ENCODE assay signal across 9 mouse cellular contexts in the genomic region with DNA sequence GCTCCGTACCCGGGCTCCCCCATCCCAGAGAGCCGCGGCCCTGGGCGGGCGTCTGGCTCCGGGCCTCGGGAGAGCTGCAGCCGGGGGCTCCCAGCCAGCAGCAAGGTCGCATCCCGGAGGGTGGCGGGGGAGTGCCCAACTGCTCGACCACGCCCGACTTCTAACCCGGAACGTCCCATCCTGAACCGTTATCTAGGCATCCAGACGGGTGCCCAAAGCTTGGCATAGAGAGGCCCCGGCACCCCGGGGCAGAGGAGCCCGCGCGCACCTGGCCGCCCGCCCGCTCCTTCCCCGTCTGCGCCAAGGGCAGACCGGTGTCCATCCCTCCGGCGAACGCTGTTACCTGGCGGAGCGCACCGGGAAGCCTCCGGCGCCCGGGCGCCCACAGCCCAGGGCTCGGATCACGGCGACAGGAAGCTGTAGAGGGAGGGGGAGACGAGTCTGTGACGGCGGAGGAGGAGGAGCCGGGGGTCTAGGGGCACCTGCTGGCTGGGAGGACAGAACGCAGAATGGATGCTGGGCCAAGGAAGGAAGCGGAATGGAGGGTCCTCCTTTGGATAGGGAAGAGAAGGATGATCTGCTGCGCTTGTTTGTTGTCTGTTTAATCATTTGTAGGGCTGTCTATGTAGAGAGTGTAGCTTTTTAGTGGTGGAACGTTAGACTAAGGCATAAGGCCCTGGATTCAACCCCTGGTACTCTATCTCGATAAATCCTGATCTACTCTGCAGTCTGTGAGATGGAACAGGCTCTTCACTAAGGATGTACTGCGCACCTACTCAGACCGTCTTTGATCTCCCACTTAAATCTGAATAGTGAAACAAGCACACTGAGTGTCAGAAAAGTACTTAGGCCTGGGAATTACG. TPM values are rescaled to one million over a fixed set of nuclear protein-coding genes. Genes with fewer than 3 reads are reported as not detected.
A peak's percentile ranks its signal among the peaks of the same experiment; 100 is the strongest.
DNase-seq lines count a peak whose midpoint lies in the region; ATAC-seq and TF ChIP-seq lines count a peak whose summit lies in the region.
"Had no signal": no experiment of that assay in that cellular context is flagged by ENCODE, and none has a peak within 500 bp of the region (broad histone marks: within the 10 kb centered on the region; RNA-seq: fewer than 3 reads in every experiment).

A gene (minus strand): TSS at position 437 of the 863 bp plus-strand sequence.

- H3K27ac ChIP-seq in hindbrain, postnatal 0 days: peak within 1 kb of the TSS; percentile 82

- peaks cover 5% of the 10 kb centered on the region; the same call in 1 of the 2 replicates for H3K36me3 ChIP-seq in hindbrain, postnatal 0 days (ENCODE audit: insufficient read depth, low read length)

- H3K4me1 ChIP-seq in hindbrain, postnatal 0 days (ENCODE audit: insufficient read depth, low read length): peaks cover 6% of the 10 kb centered on the region

- H3K4me3 ChIP-seq in hindbrain, postnatal 0 days (ENCODE audit: low read length): peak within 1 kb of the TSS; percentile 83

- no peaks in the 10 kb centered on the region for H3K27me3 ChIP-seq in hindbrain, postnatal 0 days (ENCODE audit: insufficient read depth, low read length)

- peak; percentile 77 to 88 for DNase-seq in adrenal gland, adult (ENCODE audit: inconsistent age in 2 of 2, low spot score in 1 of 2)
- DNase-seq in adrenal gland, adult 8-10 months: no peak
- peak; percentile 89 for DNase-seq in embryo, embryonic 10 days (ENCODE audit: low spot score)
- DNase-seq in gastrocnemius, postnatal 10 days: peak; percentile 56
- peak; percentile 85 for DNase-seq in hindbrain, postnatal 0 days (ENCODE audit: low spot score)
- peak in 1 of 2 experiments; percentile 67 for DNase-seq in left cerebral cortex, postnatal 14 days (ENCODE audit: low spot score in 2 of 2)
- DNase-seq in spleen, postnatal 10 days (ENCODE audit: low spot score in 2 of 2): peak; percentile 77 to 88

- H3K4me2 ChIP-seq in hindbrain, postnatal 0 days (ENCODE audit: low read depth, low read length): peak within 1 kb of the TSS; percentile 73

- H3K9me3 ChIP-seq in hindbrain, postnatal 0 days (ENCODE audit: low read length): no peaks in the 10 kb centered on the region

- peak; percentile 96 for ATAC-seq in hindbrain, postnatal 0 days
- peak; percentile 98 for ATAC-seq in megakaryocyte-erythroid progenitor cell, adult 5-6 weeks (replicated peaks; ENCODE audit: low FRiP score, low TSS enrichment, poor library complexity, severe bottlenecking)

- TF ChIP-seq CTCF in hindbrain, postnatal 0 days (IDR thresholded peaks at IDR 0.05; ENCODE audit: low read depth): peak; percentile 50

- peak within 1 kb of the TSS; percentile 92 for H3K9ac ChIP-seq in hindbrain, postnatal 0 days (replicated peaks; ENCODE audit: low read length)

- intact Hi-C loops in left cerebral cortex, postnatal 14 days (cut with DNase I): no loop called here

- WGBS in hindbrain, postnatal 0 days: 4% methylated on average over 55 of the region's 55 CpGs

RNA-seq across cellular contexts. Expression of the gene that starts here (rescaled TPM):
- 10 to 100 TPM in 2 of 4 experiments, 1 to 10 TPM in 2; 6.6 to 15.3 (median 11.1) TPM for total RNA-seq in adrenal gland, adult 8-10 months (2022)
- 1 to 10 TPM; 1.3 to 3.0 TPM for total RNA-seq in gastrocnemius, postnatal 10 days (2021)
- 11.6 and 14.4 TPM in 2 replicates for total RNA-seq in hindbrain, postnatal 0 days (2014; rRNA removed)
- polyA plus RNA-seq in hindbrain, postnatal 0 days (2015; fragmentation: Nextera tagmentation; extraction: Ambion mirVana): 8.4 and 8.8 TPM in 2 replicates
- 10 to 100 TPM; 15.4 to 18.0 TPM for total RNA-seq in left cerebral cortex, postnatal 14 days (2021)
- 0.76 TPM in 1 of 2 replicates, not detected in the other for total RNA-seq in megakaryocyte-erythroid progenitor cell, adult 5-6 weeks (2014; fragmentation: Nextera tagmentation)
- total RNA-seq in megakaryocyte-erythroid progenitor cell, adult 5-6 weeks (2017): 3.4 TPM in 1 of 2 replicates, not detected in the other
- total RNA-seq: neutrophil, adult 5-6 weeks had no signal
